Mouse (Mus musculus) ES-E14 (cell line): Measurements from ENCODE around the gene Anks1b.

ENCODE experiments used
- CHD2 ChIP-seq: IDR thresholded peaks from 2 replicates; pipeline ENCODE4 v1.6.1; 2014; ENCODE audit warnings: mild to moderate bottlenecking, low read depth, low read length, inconsistent platforms
- HCFC1 ChIP-seq: IDR thresholded peaks from 2 replicates; pipeline ENCODE4 v1.6.1; 2012; ENCODE audit warnings: low read length, inconsistent platforms, borderline replicate concordance; ENCODE audit not compliant: insufficient read depth
- MAFK ChIP-seq: IDR thresholded peaks from 2 replicates; pipeline ENCODE4 v1.6.1; 2014; ENCODE audit warnings: mild to moderate bottlenecking, low read depth, low read length, inconsistent platforms; ENCODE audit not compliant: insufficient read depth
- ZC3H11A ChIP-seq: IDR thresholded peaks from 2 replicates; pipeline ENCODE4 v1.6.1; 2012; ENCODE audit warnings: low read depth, mild to moderate bottlenecking, inconsistent platforms, low read length, borderline replicate concordance
- ZNF384 ChIP-seq: IDR thresholded peaks from 2 replicates; pipeline ENCODE4 v1.6.1; 2012; ENCODE audit warnings: low read depth, low read length, inconsistent platforms

DNA sequence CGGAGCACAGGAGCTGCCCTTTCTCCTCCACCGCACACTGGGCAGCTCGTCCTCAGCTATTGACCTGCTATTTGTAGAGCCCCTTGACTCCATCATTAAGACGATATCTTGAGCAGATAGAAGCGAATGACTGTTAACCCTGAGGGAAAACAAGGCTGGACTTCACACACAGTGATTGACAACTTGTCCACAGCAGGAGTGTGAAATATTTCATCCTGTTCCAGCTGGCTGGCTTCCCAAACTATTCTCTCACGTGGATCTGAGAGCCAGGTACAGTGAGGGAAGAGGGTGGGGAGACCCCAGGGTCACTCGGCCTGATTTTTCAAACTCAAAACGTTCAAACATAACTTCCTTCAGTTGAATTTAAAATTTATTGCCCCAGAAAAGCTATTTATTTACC lies 824.1 kb downstream of the Anks1b start:
- TF ChIP-seq HCFC1: no peak
- TF ChIP-seq ZC3H11A: no peak
- TF ChIP-seq MAFK: no peak
- TF ChIP-seq CHD2: no peak
- no peak for TF ChIP-seq ZNF384
